Mouse (Mus musculus) cerebellum, adult (tissue): Measurements from ENCODE around the gene Catsperz.
A peak's percentile ranks its signal among the peaks of the same experiment; 100 is the strongest.

Experiments used
- ATAC-seq: cut with Nextera tagmentation; 2 replicates; pipeline ENCODE4 v1.9.2; 2017; ENCODE audit warnings: mild to moderate bottlenecking, moderate library complexity, mixed read lengths; ENCODE audit not compliant: insufficient number of reproducible peaks, low FRiP score, low TSS enrichment

Gene Catsperz

DNA sequence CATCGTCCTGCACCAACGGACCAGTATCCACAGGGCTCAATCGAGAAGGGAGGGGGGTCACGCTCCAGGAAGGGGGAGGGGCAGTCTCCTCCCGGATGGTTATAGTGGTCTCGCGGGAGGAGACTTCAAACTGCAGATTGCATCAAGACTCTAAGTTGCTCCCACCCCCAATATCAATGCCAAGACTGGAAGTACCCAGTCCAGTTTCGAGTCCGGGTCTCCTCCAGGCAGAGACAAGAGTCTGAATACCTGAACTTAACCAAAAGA, at the start of gene Catsperz:
Catsperz (minus strand) TSS at position 74 of the 267 bp plus-strand sequence.
- no peak for ATAC-seq

DNA sequence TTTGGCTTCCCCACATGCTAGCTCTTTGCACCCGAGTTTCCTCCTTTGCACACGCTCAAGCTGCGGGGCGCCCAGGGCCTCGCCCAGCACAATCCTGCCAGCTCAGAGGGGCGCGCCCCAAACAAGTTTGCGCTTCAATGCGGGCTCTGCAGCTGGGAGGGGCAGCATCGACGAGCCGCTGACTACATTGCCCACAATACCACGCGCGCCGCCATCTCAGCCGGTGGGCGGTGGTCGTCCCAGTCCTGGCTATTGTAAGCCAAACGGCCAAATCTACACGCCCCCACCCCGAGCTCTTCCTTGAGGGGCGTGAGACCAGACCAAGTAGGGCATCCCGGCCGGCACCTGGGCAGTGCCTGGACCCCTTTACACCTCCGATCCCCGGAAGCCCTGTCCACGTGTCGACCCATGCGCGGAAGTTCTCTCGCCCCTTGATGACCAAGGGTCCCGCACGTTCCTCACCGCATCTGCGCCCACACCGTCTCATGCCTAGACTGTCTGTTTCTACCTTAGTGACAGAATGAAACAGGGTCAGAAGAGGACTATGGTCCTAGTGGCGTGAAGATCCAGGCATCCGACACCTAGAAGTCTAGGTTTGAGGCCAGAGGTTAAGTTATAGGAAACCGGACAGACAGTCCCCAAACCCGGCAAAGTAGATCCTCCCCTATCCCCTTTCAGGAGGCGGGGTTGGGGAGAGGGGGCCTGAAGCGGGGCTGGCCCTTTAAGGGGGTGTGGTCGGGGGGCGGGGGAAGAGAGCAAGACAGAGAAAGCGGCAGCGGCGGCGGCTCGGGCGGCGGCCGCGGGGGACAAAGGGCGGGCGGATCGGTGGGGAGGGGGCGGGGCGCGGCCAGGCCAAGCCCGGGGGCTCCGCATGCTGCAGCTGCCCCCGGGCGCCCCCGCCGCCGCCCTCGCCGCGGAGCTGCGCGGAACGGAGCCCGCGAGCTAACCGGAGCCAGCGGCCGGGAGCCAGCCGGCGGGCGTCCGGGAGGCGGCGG, 49.3 kb upstream of the Catsperz start, which contains the start of gene Ppp1r14b:
Ppp1r14b (plus strand) TSS at position 758 of the 995 bp plus-strand sequence.
- ATAC-seq = no peak

DNA sequence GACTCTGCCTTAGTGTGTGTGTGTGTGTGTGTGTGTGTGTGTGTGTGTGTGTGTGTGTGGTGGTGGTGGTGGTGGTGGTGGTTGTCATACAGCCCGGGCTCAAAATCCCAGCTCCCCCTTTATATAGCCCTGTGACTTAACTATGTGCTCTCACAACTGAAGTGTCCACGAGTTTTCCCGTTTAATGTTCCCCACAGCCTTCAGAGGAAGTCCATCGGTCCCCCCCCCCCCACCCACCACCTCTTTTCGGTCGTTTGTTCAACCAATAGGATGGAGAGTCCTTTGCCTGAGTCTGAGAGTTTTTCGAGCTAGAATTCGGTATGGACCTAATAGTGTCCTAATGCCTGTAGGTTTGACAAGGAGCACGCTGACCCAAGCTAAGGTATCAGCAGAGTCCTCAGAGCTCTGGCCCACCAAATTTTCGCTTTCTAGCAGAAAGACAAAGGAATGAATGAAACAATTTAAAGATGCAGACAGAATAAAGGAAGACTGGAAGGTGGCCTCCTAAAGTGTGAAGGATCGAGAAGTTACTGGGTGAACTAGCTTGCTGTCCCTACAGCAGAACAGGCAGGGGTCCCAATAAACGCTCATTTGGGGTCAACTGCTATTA, 48.5 kb upstream of the Catsperz start:
- ATAC-seq = no peak

DNA sequence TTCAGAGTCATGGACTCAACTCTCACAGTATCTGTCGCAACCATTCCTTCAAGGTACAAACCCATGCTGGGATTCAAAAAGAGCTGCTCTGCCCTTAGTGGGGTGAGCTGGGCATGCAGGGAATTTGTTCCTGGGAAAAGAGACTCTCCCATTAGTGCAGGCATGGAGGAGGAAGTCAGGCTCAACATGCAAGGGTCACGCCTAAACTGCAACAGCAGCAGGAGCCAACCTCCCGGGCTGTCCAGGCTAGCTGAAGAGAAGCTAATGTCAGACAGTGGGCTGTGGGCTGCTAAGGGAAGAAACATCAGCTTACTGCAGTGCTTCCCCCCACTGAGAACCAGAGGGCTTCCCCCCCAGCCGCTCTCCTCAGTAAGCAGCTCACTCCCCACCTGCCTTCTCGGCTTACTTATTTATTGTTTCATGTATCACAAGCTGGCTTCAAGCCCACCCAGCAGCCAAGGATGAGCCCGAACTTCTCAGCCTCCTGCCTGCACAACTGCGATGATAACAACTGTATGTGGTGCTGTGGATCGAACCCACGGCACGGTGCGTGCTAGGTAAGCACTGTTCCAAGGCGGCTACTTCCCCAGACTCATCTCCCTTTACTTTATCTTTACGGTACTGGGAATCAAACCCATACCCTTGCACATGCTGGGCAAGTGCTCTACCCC, 47.2 kb upstream of the Catsperz start:
- ATAC-seq = no peak

DNA sequence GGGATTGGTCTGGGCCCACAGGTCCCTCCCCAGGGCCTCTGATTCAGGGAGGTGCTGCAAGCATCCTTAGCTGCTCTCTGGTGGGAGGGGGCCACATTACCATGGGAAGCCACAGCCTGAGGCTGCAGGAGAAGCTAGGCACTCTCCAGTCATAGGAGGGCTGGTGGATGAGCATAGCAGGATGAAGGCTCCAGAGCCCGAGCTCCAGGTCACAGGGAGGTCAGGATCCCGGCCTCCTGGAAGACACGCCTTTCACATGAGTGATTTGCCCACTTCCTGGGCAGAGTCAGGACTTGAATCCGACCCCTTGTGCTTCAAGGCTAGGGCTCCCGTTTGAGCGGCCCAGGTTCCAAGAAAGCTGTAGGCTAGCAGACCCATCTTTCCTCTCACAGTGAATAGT, 46.5 kb upstream of the Catsperz start:
- no peak for ATAC-seq

DNA sequence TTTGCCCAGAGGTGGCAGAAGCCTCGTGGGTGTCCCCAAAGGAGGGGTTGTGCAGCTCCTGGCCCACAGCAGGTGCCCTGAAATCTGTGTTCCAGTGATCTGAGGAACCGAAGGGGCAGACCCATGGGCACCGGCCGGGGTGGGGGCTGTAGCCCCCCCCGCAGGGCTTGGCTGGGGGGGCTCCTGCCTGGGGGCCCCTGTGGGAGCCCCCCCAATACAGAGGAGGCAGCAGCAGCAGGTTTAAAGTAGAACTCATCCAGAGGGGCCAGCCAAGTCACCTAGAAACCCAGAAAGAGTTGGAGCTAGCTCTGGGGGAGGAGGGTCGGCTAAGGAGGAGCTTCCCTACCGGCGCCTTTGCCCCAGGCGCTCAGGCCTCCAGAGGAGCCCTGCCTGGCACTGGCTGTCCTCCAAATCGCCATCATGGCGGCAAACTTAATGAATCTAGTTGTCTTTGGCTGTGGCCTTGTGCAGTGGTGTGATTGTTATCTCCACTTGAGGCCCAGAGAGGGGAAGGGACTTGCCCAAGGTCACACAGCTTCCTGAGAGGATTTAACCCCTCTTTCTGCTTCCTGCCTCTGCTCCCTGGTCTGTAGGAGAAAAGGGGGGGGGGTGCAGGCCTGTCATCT, 45.4 kb upstream of the Catsperz start:
- no peak for ATAC-seq

DNA sequence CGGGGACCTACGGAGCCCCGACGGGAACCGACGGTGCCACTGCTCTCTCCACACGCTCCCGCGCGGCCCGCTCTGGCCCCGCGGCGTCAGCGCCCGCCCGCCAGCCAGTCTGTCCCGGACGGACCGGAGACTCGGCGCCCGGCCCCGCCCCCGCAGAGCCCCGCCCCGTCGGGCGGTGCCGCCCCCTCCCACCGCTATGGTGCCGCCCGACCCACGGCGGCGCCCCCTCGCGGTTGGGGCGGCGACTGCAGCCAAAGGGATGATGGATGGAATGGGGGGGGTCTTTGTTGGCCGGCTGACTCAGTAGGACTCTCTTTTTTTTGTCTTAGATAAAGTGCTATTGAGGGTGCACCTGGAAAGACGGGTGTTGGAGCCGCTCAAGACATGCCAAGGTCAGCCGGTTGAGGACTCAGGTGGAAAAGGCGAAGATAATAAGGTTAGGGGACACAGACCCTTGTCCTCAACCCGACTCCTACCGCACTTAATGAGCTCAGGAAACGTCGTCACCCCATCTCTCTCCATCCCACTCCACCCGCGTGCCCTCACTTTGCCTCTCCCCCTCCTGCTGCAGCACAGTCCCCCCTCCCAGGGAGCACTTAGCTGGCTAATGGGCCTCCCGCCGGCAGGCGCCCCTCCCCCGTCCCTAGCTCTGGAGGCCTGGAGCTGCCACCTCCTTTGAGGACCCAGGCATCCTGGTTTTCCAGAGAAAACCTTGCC, 44.6 kb upstream of the Catsperz start:
- ATAC-seq = no peak

DNA sequence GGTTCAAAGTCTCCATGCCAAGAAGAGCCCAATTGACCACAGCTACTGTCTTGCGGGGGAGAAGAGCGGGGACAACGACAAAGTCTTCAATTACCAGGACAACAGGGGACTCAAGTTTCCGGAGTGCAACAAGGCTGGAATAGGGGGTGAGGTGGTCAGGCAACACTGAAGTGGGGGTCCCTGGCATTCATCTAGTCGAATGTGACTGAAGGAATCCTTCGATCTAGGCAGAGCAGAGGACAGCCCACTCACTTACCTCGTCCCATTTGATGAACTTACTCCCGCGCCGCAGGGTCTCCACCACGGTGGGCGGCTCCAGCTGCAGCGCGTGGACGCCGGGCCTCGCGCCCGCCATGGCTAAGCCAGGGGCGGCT, 44.1 kb upstream of the Catsperz start:
- ATAC-seq = no peak

DNA sequence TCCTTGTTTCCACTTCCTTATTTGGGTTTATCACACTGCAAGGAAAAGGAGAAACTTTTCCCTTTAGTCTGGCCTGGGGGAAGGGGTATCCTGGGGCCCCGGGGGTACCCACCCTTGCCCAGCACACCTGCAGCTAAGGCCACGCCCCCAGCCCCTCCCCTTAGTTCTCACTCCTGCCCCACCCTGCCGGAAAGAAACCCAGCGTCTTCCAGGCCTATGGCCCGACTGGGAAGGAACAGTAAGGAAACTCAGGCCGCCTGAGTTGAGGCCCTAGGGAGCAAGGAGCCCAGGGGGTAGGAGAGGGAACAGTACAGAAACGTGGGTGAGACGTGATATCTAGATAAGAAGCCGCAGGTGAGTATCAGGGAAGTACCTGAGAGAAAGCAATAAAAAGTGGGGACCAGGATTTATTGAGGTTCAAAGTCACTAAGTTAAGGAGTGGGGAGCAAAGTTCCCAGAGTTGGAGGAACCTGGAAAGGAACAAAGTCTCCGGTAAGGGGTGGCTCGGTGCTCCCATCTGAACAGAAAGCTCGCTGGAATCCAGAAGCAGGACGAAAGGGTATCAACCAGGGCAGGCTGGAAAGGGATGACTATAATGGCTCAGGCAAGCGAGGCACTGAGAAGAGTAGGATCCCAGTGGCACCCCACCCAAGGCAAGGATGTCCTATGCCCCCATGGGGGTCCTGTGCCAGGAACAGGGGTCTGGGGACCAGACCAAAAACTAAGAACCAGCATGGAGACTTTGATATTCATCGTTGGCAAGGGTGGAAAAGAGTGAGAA, 43.5 kb upstream of the Catsperz start:
- ATAC-seq = no peak

DNA sequence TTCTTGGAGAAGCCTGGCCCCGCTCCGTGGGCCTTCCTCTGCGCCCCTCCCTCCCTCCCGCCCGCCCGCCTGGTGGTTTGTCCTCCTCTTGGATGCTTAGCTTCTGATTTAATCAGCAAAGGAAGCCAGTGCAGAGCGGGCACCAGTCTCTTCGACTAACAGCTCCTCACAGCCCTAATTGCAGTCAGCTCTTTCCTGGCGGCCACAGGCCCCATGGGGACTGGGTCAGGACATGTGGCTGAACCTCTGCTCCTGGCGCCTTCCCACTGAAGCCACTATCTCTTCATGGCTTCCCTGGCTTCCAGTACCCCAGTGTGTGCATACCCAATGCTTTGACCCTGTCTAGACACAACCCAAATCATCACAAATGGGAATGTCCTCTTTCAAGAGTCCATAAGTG, 31.3 kb upstream of the Catsperz start:
- no peak for ATAC-seq

DNA sequence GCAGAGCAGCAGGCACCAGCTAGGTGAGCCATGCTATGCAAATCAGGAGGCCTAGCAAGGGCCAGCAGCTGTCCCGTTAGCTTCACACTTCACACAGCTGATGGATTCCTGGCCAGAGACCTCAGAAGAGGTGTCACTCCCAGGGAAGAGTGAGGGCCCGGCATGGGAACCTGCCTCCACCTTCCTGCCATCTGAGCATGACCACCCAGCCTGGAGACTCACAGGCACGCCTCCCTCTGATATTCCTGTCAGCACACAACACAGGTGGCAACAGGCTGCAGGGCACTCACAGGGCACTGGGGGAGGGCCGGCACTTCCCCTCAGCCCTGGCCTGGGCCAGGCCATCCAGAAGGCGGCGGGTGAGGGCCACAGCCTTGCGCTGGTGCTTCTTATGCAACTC, 30.2 kb upstream of the Catsperz start:
- no peak for ATAC-seq

DNA sequence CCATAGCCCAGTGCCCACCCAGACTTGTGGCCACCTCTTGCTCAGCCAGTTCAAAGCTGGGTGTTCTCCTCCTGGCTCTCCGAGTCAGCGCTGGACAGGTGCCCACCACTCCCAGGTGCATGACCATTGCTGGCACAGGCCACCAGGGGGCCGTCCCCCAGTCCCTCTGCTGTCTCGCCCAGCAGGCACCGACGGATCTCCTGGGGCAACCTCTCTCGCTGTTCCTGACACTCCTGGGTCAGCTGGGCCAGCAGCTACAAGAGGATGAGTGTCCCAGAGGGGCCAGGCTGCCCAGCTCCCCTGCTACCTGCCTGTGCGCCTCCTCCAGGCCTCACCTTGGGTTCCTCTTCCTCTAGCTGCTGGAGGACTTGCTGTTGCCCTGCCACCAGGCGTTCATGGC, 28.9 kb upstream of the Catsperz start:
- no peak for ATAC-seq

DNA sequence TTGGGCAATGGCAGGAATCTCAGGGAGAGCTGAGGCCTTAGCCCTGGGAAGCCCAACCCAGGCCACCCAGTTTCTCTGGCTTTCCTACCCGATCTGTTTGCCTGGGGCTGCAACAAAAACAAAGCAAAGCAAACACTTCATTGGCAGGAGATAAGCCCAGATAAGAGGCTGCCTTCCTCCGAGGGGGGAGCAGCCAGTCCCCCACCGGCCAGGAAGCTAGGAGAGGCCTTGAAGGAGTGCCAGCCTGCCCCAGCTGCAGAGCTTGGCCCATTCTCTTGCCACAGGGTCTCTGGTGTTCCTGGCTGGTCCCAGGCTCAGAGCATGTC, 27.5 kb upstream of the Catsperz start:
- ATAC-seq = no peak

DNA sequence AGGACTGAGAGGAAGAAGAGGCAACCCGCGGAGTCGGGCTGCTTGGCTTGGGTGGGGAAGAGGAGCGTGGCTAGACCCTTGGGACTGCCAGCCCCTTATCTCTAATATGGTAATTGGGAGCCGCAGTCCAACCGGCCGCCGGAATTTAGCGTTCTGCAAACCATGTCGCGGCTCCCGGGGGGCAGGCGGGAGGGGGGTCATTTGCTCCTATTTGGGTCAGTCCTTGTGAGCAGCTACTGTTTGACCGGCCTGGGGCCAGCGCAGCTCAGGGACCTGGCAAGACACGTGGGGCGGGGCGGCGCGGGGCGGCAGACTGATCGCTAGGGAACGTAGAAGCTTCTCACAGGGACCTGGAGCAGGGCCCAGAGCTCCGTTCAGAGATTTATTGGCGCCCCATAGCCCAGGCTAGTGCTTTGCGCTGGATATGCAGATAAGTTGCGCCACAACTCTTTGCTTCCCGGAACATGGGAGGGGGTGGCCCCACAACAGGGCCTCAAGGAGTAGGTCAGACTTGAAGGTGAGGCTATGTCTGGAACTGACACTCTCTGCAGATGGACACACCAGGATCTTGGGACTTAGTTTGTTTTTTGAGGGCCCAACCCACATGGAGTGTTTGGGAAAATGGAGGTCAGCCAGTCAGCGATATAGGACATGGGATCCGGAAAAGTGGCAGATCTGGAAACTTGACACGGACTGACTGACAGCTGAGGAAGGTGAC, 27.0 kb upstream of the Catsperz start:
- 0 out of 2 replicates have a peak, but pooled peaks have one; percentile 19 for ATAC-seq

DNA sequence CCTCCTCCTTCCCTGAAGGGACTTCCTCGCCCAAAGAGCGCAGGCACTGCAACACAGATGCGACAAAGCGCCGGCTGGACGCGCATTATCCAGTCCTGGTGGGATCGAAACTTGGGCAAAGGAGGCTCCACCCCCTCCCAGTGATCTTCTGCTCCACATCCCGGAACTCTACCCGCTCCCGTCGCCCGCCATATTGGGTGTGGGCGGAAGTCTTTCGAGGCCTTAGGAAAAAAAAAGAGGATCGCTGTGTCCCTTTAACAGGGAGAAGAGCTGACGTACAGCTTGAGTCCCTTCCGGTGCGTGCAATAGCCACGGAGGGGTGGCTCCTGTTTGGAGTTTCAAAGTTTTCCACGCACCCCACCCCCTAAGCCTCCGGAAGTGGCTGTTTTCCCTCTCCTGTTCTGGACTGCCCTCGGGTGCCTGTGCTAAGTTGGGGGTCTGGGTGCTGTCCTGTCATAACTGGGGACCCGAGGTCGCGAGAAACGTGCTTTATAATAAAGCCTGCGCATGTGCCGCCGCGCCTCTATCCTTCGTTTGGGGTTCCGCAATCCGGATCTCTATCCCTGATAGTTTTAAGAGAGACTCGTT, 26.3 kb upstream of the Catsperz start:
- ATAC-seq = peak; percentile 77

DNA sequence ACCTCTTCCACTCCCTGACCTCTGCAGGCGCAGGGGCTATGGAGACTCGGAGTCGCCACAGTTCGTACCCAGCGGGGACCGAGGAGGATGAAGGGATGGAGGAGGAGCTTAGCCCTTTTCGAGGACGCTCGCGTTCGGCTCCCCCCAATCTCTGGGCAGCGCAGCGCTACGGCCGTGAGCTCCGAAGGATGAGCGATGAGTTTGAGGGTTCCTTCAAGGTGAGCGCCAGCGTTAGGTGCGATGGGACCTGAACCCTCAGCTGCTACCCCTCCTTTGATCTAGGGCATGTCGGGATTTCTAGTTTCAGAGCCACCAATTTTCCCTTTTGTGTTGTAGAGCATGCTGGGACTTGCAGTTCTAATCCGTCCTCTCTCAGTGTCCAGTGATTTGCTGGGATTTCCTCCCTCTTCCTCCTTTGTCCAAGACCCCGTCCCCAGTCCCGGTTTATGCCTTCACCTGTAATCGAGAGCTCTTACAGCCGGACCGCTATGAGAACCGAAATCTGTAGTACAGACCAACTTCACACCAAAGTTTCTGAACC, 25.5 kb upstream of the Catsperz start:
- ATAC-seq = peak; percentile 16; the same call in 1 of the 2 replicates

DNA sequence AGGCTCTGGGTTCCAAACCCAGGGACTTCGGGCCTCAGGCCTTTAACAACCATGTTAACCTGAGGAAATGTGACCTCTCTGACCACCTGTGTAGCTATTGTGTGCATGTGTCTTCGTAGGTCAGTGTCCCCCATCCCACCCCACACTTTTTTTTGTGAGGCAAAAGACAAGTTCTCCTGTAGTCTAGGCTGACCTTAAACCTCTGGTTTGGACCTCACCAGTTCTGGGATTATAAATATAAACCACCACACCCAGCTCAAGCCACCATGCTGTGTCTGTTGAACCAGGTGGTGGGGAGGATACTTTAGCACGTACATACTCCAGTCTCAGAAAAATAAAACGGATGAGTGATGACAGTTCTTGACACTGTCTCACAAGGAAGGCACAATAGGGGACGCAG, 24.8 kb upstream of the Catsperz start:
- ATAC-seq = no peak

DNA sequence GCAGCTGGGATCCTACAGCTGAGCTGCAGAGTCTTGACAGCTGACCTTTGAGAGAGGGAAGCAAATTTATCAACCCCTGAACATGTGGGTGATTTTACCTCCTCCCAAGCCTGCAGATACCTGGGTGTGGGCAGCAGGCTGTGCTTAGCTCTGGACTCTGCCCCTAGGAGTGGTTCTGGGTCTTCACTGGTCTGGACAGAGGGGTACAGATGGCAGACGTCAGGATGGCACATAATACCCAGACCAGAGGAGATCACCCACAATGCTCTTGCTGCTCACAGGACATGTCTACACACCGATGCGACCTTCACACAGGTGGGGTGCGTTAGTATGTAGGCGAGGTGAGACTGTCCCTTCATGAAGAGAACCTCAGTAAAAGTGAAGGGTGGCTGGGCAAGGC, 24.4 kb upstream of the Catsperz start:
- ATAC-seq = no peak
